Mouse (Mus musculus): ENCODE results near the gene Il1rl2. TPM values are rescaled to one million over a fixed set of nuclear protein-coding genes. Genes with fewer than 3 reads are reported as not detected.

Il1rl2 gene
- total and polyA plus RNA-seq, 3 experiments = 0.04 to 0.08 TPM; not detected in 1

GRCm38 (mm10) chr1:40362784-40363183, 38.4 kb downstream of the Il1rl2 start:
- Histone ChIP-seq H3K4me3 (ENCODE audit: control insufficient read depth in 1 of 2, insufficient read depth in 1 of 2, low read depth in 2 of 2, low read length in 2 of 2) (no peak overlapping the region), H3K9me3 (replicated peaks; ENCODE audit: insufficient read depth, low read length) (no peaks in the 10 kb centered on the region), H3K27ac (ENCODE audit: control insufficient read depth, low read depth, low read length) (no peak overlapping the region), H3K9ac (ENCODE audit: control insufficient read depth, low read depth, low read length, poor library complexity, severe bottlenecking) (no peak overlapping the region), H3K79me2 (ENCODE audit: control insufficient read depth, insufficient read depth, low read length, poor library complexity) (no peaks in the 10 kb centered on the region), H3K4me1 (ENCODE audit: control insufficient read depth in 1 of 2, insufficient read depth in 2 of 2, low read length in 2 of 2) (peaks cover 8 to 14% of the 10 kb centered on the region in 2 experiments), H3K36me3 (ENCODE audit: control insufficient read depth in 1 of 2, insufficient read depth in 2 of 2, low read length in 2 of 2) (peaks cover 0 to 14% of the 10 kb centered on the region in 2 experiments; a peak in 2 of 4 replicates), H3K27me3 (ENCODE audit: control insufficient read depth in 1 of 2, insufficient read depth in 2 of 2, low read length in 2 of 2) (no peaks in the 10 kb centered on the region)
- TF ChIP-seq SMC3 (IDR thresholded peaks at IDR 0.05; ENCODE audit: low read depth, low read length) (no peak), HCFC1 (IDR thresholded peaks at IDR 0.05; ENCODE audit: low read depth, low read length) (no peak), TAL1 (IDR thresholded peaks at IDR 0.05; ENCODE audit: low read length) (no peak), ZNF384 (IDR thresholded peaks at IDR 0.05; ENCODE audit: low read depth, low read length) (no peak), MXI1 (IDR thresholded peaks at IDR 0.05; ENCODE audit: low read depth, low read length) (no peak), MYC (IDR thresholded peaks at IDR 0.05; ENCODE audit: low read depth, low read length) (no peak)
- no peak for DNase-seq (ENCODE audit: low read depth, low spot score)

GRCm38 (mm10) chr1:40372951-40373350, 48.5 kb downstream of the Il1rl2 start:
- no peak overlapping the region for H3K4me3 ChIP-seq (ENCODE audit: control insufficient read depth in 1 of 2, insufficient read depth in 1 of 2, low read depth in 2 of 2, low read length in 2 of 2)
- H3K4me1 ChIP-seq (ENCODE audit: control insufficient read depth in 1 of 2, insufficient read depth in 2 of 2, low read length in 2 of 2) = no peaks in the 10 kb centered on the region
- TF ChIP-seq ZC3H11A (IDR thresholded peaks at IDR 0.05; ENCODE audit: low read depth, low read length) = no peak
- TF ChIP-seq EP300 (IDR thresholded peaks at IDR 0.05; ENCODE audit: low read depth in 1 of 2, low read length in 2 of 2) = no peak
- no peak for TF ChIP-seq CHD1 (IDR thresholded peaks at IDR 0.05; ENCODE audit: low read depth, low read length)
- TF ChIP-seq GABPA (IDR thresholded peaks at IDR 0.05; ENCODE audit: low read depth, low read length) = no peak
- TF ChIP-seq CHD2 (IDR thresholded peaks at IDR 0.05; ENCODE audit: low read length) = no peak

GRCm38 (mm10) chr1:40375148-40375547, 50.7 kb downstream of the Il1rl2 start:
- H3K4me3 ChIP-seq (ENCODE audit: control insufficient read depth in 1 of 2, insufficient read depth in 1 of 2, low read depth in 2 of 2, low read length in 2 of 2) = no peak overlapping the region
- H3K9ac ChIP-seq (ENCODE audit: control insufficient read depth, low read depth, low read length, poor library complexity, severe bottlenecking) = no peak overlapping the region
- no peaks in the 10 kb centered on the region for H3K9me3 ChIP-seq (replicated peaks; ENCODE audit: insufficient read depth, low read length)
- TF ChIP-seq USF2 (IDR thresholded peaks at IDR 0.05; ENCODE audit: borderline replicate concordance in 1 of 2, insufficient read depth in 1 of 2, low read depth in 1 of 2, low read length in 2 of 2) = no peak
- TF ChIP-seq RAD21 (IDR thresholded peaks at IDR 0.05; ENCODE audit: low read depth, low read length) = no peak
- TF ChIP-seq POLR2AphosphoS2 (IDR thresholded peaks at IDR 0.05; ENCODE audit: low read length) = no peak
- TF ChIP-seq JUND (IDR thresholded peaks at IDR 0.05; ENCODE audit: low read depth, low read length) = no peak
- no peak for TF ChIP-seq BHLHE40 (IDR thresholded peaks at IDR 0.05; ENCODE audit: borderline replicate concordance, low read depth, low read length)
- TF ChIP-seq TBP (IDR thresholded peaks at IDR 0.05; ENCODE audit: low read depth, low read length) = no peak
- no peak for TF ChIP-seq TCF12 (IDR thresholded peaks at IDR 0.05; ENCODE audit: low read depth, low read length)
- no peak for TF ChIP-seq EP300 (IDR thresholded peaks at IDR 0.05; ENCODE audit: low read depth in 1 of 2, low read length in 2 of 2)
- TF ChIP-seq ZC3H11A (IDR thresholded peaks at IDR 0.05; ENCODE audit: low read depth, low read length) = no peak
- H3K36me3 ChIP-seq (ENCODE audit: control insufficient read depth in 1 of 2, insufficient read depth in 2 of 2, low read length in 2 of 2) = no peaks in the 10 kb centered on the region
- no peaks in the 10 kb centered on the region for H3K79me2 ChIP-seq (ENCODE audit: control insufficient read depth, insufficient read depth, low read length, poor library complexity)
- DNase-seq (ENCODE audit: low read depth, low spot score) = no peak
- H3K27ac ChIP-seq (ENCODE audit: control insufficient read depth, low read depth, low read length) = no peak overlapping the region
- H3K4me1 ChIP-seq (ENCODE audit: control insufficient read depth in 1 of 2, insufficient read depth in 2 of 2, low read length in 2 of 2) = no peaks in the 10 kb centered on the region
- no peaks in the 10 kb centered on the region for H3K27me3 ChIP-seq (ENCODE audit: control insufficient read depth in 1 of 2, insufficient read depth in 2 of 2, low read length in 2 of 2)

More at GRCm38 (mm10) chr1:40372951-40373350, 48.5 kb downstream of the Il1rl2 start:
- Histone ChIP-seq H3K27ac (ENCODE audit: control insufficient read depth, low read depth, low read length) (no peak overlapping the region), H3K79me2 (ENCODE audit: control insufficient read depth, insufficient read depth, low read length, poor library complexity) (no peaks in the 10 kb centered on the region), H3K27me3 (ENCODE audit: control insufficient read depth in 1 of 2, insufficient read depth in 2 of 2, low read length in 2 of 2) (no peaks in the 10 kb centered on the region; a peak in 1 of 4 replicates), H3K9ac (ENCODE audit: control insufficient read depth, low read depth, low read length, poor library complexity, severe bottlenecking) (no peak overlapping the region), H3K36me3 (ENCODE audit: control insufficient read depth in 1 of 2, insufficient read depth in 2 of 2, low read length in 2 of 2) (no peaks in the 10 kb centered on the region), H3K9me3 (replicated peaks; ENCODE audit: insufficient read depth, low read length) (no peaks in the 10 kb centered on the region)
- no peak for DNase-seq (ENCODE audit: low read depth, low spot score)

Measured in MEL (cell line).